28 mouse cellular contexts compared by ENCODE assay signal in genomic region chr13:54957281-54957680, GRCm38 (mm10).
"Had no signal": no experiment of that assay in that cellular context is flagged by ENCODE, and none has a peak within 500 bp of the region (broad histone marks: within the 10 kb centered on the region; RNA-seq: fewer than 3 reads in every experiment).

No protein-coding gene starts in this region.

- ATAC-seq: liver, embryonic 12.5 days; liver, postnatal 0 days; lung, postnatal 0 days; midbrain, embryonic 13.5 days; midbrain, embryonic 15.5 days; midbrain, embryonic 16.5 days had no signal

- H3K36me3 ChIP-seq: limb, embryonic 10.5 days; limb, embryonic 12.5 days; limb, embryonic 13.5 days; limb, embryonic 15.5 days; liver, embryonic 12.5 days; liver, embryonic 13.5 days; liver, embryonic 15.5 days; lung, embryonic 15.5 days; midbrain, embryonic 10.5 days; midbrain, embryonic 12.5 days; midbrain, embryonic 13.5 days; midbrain, embryonic 15.5 days had no signal

- H3K27ac ChIP-seq: limb, embryonic 12.5 days; limb, embryonic 13.5 days; limb, embryonic 15.5 days; liver, embryonic 12.5 days; liver, embryonic 13.5 days; liver, embryonic 14.5 days; liver, embryonic 15.5 days; lung, embryonic 15.5 days; macrophage had no signal

- DNase-seq: left cerebral cortex, postnatal 4 days; liver; liver, embryonic 13.5 days; liver, postnatal 0 days; lung, adult 18-20 months; lung, adult 2 months; lung, embryonic 14.5 days; lung, postnatal 14 days; lung, postnatal 36 days; lung, postnatal 4 days; midbrain, embryonic 14.5 days had no signal

- H3K4me2 ChIP-seq: limb, embryonic 15.5 days; liver, embryonic 12.5 days; liver, embryonic 13.5 days; liver, embryonic 15.5 days had no signal

- H3K9me3 ChIP-seq: limb, embryonic 10.5 days; limb, embryonic 12.5 days; limb, embryonic 13.5 days; limb, embryonic 15.5 days; liver, embryonic 12.5 days; liver, embryonic 13.5 days; liver, embryonic 15.5 days; lung, embryonic 15.5 days; megakaryocyte, embryonic 14.5 days; midbrain, embryonic 10.5 days; midbrain, embryonic 12.5 days; midbrain, embryonic 13.5 days; midbrain, embryonic 15.5 days had no signal

- H3K4me3 ChIP-seq: limb, embryonic 10.5 days; limb, embryonic 12.5 days; limb, embryonic 13.5 days; limb, embryonic 15.5 days; liver, embryonic 12.5 days; liver, embryonic 13.5 days; liver, embryonic 15.5 days; lung, embryonic 15.5 days; megakaryocyte, embryonic 14.5 days; midbrain, embryonic 10.5 days; midbrain, embryonic 12.5 days; myocyte had no signal

- H3K9ac ChIP-seq: limb, embryonic 12.5 days; limb, embryonic 13.5 days; limb, embryonic 15.5 days; liver, embryonic 12.5 days; liver, embryonic 13.5 days; liver, embryonic 14.5 days; liver, embryonic 15.5 days; liver, postnatal 0 days; lung, embryonic 14.5 days; lung, embryonic 15.5 days; midbrain, embryonic 12.5 days; midbrain, embryonic 13.5 days had no signal
